In genomic region chr1:72400616-72401015, GRCm38 (mm10) we compare ENCODE assay signal across 14 mouse cellular contexts.
DNase-seq lines count a peak whose midpoint lies in the region; ATAC-seq lines count a peak whose summit lies in the region.
"Had no signal": no experiment of that assay in that cellular context is flagged by ENCODE, and none has a peak within 500 bp of the region (broad histone marks: within the 10 kb centered on the region; RNA-seq: fewer than 3 reads in every experiment).

No protein-coding gene starts in this region.

- peak; percentile 50 for DNase-seq in NIH3T3 (ENCODE audit: low read depth)
- peak; percentile 91 to 93 for DNase-seq in cerebellum, adult 18-20 months
- peak; percentile 8 to 52 for DNase-seq in left cerebral cortex, postnatal 25 days (ENCODE audit: low spot score in 2 of 2)
- DNase-seq in embryo, embryonic 11 days: no peak
- no peak for DNase-seq in adipocyte (ENCODE audit: low spot score)
- DNase-seq in spleen, adult 12 weeks (ENCODE audit: low spot score): no peak
- DNase-seq: liver, embryonic 13.5 days; lung, postnatal 36 days; thymus, postnatal 14 days had no signal

- ATAC-seq in hindbrain, embryonic 13.5 days (ENCODE audit: low FRiP score): no peak
- no peak for ATAC-seq in hindbrain, embryonic 12.5 days (ENCODE audit: low FRiP score)
- ATAC-seq: inflammation-experienced regulatory T-cells, adult 6 months had no signal

- H3K4me1 ChIP-seq in hindbrain, embryonic 13.5 days (replicated peaks): peaks cover 11% of the 10 kb centered on the region
- H3K4me1 ChIP-seq in hindbrain, embryonic 12.5 days: no peaks in the 10 kb centered on the region
- H3K4me1 ChIP-seq: embryonic facial prominence, embryonic 12.5 days; liver, embryonic 13.5 days had no signal

- WGBS in hindbrain, embryonic 13.5 days: 87% methylated on average over 9 of the region's 9 CpGs
- 89% methylated on average over 9 of the region's 9 CpGs for WGBS in hindbrain, embryonic 12.5 days

- intact Hi-C loops in left cerebral cortex, postnatal 25 days (cut with DNase I): no loop called here

- H3K9ac ChIP-seq in hindbrain, embryonic 13.5 days: no peak overlapping the region
- no peak overlapping the region for H3K9ac ChIP-seq in hindbrain, embryonic 12.5 days
- H3K9ac ChIP-seq: embryonic facial prominence, embryonic 12.5 days; liver, embryonic 13.5 days had no signal

- H3K9me3 ChIP-seq in hindbrain, embryonic 13.5 days: no peaks in the 10 kb centered on the region
- no peaks in the 10 kb centered on the region for H3K9me3 ChIP-seq in hindbrain, embryonic 12.5 days (replicated peaks)
- H3K9me3 ChIP-seq: embryonic facial prominence, embryonic 12.5 days; liver, embryonic 13.5 days had no signal

- H3K36me3 ChIP-seq in hindbrain, embryonic 13.5 days: peaks cover 10% of the 10 kb centered on the region
- peaks cover 12% of the 10 kb centered on the region for H3K36me3 ChIP-seq in hindbrain, embryonic 12.5 days

- H3K27me3 ChIP-seq in hindbrain, embryonic 13.5 days: no peaks in the 10 kb centered on the region
- no peaks in the 10 kb centered on the region for H3K27me3 ChIP-seq in hindbrain, embryonic 12.5 days
- H3K27me3 ChIP-seq: embryonic facial prominence, embryonic 12.5 days; liver, embryonic 13.5 days had no signal

- peak overlapping the region; percentile 44; the same call in 1 of the 2 replicates for H3K27ac ChIP-seq in hindbrain, embryonic 13.5 days
- H3K27ac ChIP-seq in hindbrain, embryonic 12.5 days: no peak overlapping the region
- H3K27ac ChIP-seq: embryonic facial prominence, embryonic 12.5 days; liver, embryonic 13.5 days had no signal

- no peak overlapping the region for H3K4me3 ChIP-seq in hindbrain, embryonic 13.5 days
- no peak overlapping the region for H3K4me3 ChIP-seq in hindbrain, embryonic 12.5 days
- H3K4me3 ChIP-seq: embryonic facial prominence, embryonic 12.5 days; liver, embryonic 13.5 days had no signal

- H3K4me2 ChIP-seq in hindbrain, embryonic 13.5 days: no peak overlapping the region
- H3K4me2 ChIP-seq in hindbrain, embryonic 12.5 days (replicated peaks): no peak overlapping the region
- H3K4me2 ChIP-seq: embryonic facial prominence, embryonic 12.5 days; heart, embryonic 11.5 days; liver, embryonic 13.5 days had no signal

Comparison
In these comparisons a context has a peak if more than half of its experiments do, and no peak if none do; other contexts are left out.
1. DNase-seq: peak in NIH3T3 (single experiment), cerebellum, adult 18-20 months (2 of 2) and left cerebral cortex, postnatal 25 days (2 of 2); none in embryo, embryonic 11 days (single experiment), adipocyte (single experiment) and spleen, adult 12 weeks (single experiment).